Mouse (Mus musculus) spleen, adult 2 months (tissue): ENCODE results near the gene Mrpl52. TPM values are rescaled to one million over a fixed set of nuclear protein-coding genes. Genes with fewer than 3 reads are reported as not detected.

Source experiments
- DNase-seq, 2 experiments: peaks; one replicate each; pipeline versions ENCODE4 v3.0.0 to v3.0.0-alpha.2; 2012 to 2021; ENCODE audit warnings: low spot score in 2 of 2, low read depth in 1 of 2
- H3K27ac ChIP-seq: fragments of 200-500 bp; 2 replicates; pipeline ENCODE4 v1.5.1; 2012; ENCODE audit warnings: low read length, inconsistent platforms; ENCODE audit not compliant: insufficient read depth
- H3K27me3 ChIP-seq: fragments of 200-500 bp; 2 replicates; pipeline ENCODE4 v1.6.1; 2012; ENCODE audit warnings: mild to moderate bottlenecking, moderate library complexity, low read length, inconsistent platforms; ENCODE audit not compliant: control insufficient read depth, insufficient read depth
- H3K36me3 ChIP-seq: fragments of 200-500 bp; 2 replicates; pipeline ENCODE4 v1.6.1; 2012; ENCODE audit warnings: mild to moderate bottlenecking, low read length, inconsistent platforms; ENCODE audit not compliant: control insufficient read depth, insufficient read depth
- H3K4me1 ChIP-seq: fragments of 200-500 bp; 2 replicates; pipeline ENCODE4 v1.6.1; 2011; ENCODE audit warnings: inconsistent platforms; ENCODE audit not compliant: control insufficient read depth, insufficient read depth, insufficient read length
- H3K4me3 ChIP-seq: fragments of 200-500 bp; 2 replicates; pipeline ENCODE4 v1.5.1; 2011; ENCODE audit warnings: mild to moderate bottlenecking, inconsistent platforms; ENCODE audit not compliant: insufficient read depth, insufficient read length; ENCODE audit errors: extremely low read depth
- CTCF ChIP-seq: fragments of 200-500 bp; IDR thresholded peaks from 2 replicates; pipeline ENCODE4 v1.5.1; 2011; ENCODE audit warnings: mild to moderate bottlenecking, inconsistent platforms; ENCODE audit not compliant: insufficient read depth, insufficient read length, insufficient replicate concordance; ENCODE audit errors: extremely low read depth
- POLR2A ChIP-seq: fragments of 200-500 bp; IDR thresholded peaks from 2 replicates; pipeline ENCODE4 v1.6.1; 2011; ENCODE audit warnings: low read depth, low read length, inconsistent platforms
- WGBS: fragments of 180-500 bp; shearing (Covaris S2); methylation state at CpG from one replicate; pipeline ENCODE4 v1.1.7; 2018; 5-methylcytosine and 5-hydroxymethylcytosine counted together
- polyA plus RNA-seq: library from polyadenylated mRNA; depleted of rRNA; stranded (reverse); fragments of >200 nt; gene quantifications from 2 replicates; pipeline ENCODE4 v1.2.3, GENCODE M21; 2012

The Mrpl52 gene
- polyA plus RNA-seq, 1 experiment = 393 TPM

DNA sequence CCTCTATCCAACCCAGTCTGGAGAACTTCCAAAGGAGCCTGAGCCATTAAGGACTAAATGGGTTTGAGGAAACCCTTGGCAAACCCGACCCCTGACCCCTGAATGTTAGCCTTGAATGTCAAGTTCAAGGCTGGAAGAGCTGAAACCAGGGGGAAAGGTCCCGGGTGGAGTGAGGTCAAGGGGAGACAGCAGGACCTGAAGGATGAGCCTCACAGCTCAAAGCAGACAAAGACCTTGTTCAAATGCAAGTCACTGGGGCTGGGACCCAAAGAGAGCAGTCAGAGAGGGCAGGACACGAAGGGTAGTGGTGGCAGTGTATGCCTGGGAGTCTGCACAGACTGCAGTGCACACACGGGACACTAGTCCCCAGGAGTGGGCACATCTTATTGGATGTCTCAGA lies 14.7 kb downstream of the Mrpl52 start:
- Histone ChIP-seq H3K4me1 (peaks cover 3% of the 10 kb centered on the region; the same call in 1 of the 2 replicates), H3K27me3 (no peaks in the 10 kb centered on the region), H3K4me3 (no peak overlapping the region), H3K36me3 (no peaks in the 10 kb centered on the region), H3K27ac (no peak overlapping the region)
- WGBS = 75% methylated on average over 4 of the region's 4 CpGs
- TF ChIP-seq POLR2A = no peak
- no peak for DNase-seq

DNA sequence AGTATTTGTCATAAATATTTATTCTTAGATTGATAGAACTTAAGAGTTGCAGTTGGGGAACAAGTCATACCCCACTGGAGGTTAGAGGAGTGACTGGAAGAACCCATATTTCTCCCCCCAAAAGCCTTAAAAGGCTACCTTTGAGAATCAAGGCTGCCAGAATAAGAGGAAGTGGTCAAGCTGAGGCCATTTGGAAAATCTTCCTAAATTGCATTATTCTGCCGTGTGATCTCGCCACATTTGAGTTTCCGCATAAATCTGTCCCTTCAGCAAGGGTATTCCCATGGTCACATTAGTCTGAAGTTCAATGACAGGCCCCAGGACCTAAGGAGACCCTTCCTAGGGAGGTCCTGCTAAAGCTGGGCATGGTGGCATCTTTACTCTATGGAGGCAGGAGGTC lies 15.8 kb downstream of the Mrpl52 start:
- TF ChIP-seq CTCF (no peak), POLR2A (no peak)
- DNase-seq = no peak
- peak overlapping the region; percentile 45; the same call in 1 of the 2 replicates for H3K27ac ChIP-seq
- no peak overlapping the region for H3K4me3 ChIP-seq
- no peaks in the 10 kb centered on the region for H3K27me3 ChIP-seq
- no peaks in the 10 kb centered on the region for H3K36me3 ChIP-seq
- 63% methylated on average over 3 of the region's 3 CpGs for WGBS
- H3K4me1 ChIP-seq = peaks cover 3% of the 10 kb centered on the region; the same call in 1 of the 2 replicates

DNA sequence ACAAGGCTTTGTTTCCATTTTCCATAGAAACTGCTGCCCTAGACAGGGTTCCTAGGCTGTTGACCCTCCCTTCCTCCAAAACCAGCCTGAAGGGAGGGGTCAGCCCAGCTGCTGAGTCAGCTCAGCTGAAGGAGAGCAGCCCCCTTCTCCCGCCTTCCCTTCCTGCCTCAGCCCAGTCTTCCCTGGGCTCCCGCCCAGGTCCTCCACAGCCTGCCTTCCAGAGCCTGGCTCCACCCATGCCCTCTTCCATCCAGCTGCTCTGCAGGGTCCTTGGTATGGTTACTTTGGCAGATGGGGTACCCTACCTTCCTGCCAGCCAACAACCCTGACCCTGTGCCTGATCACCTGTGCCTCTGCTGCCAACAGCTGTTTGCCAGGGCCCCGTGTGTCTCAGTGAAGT lies 16.5 kb downstream of the Mrpl52 start:
- TF ChIP-seq POLR2A (no peak), CTCF (no peak)
- DNase-seq = no peak
- H3K4me1 ChIP-seq = peaks cover 5% of the 10 kb centered on the region; the same call in 1 of the 2 replicates
- 66% methylated on average over 3 of the region's 3 CpGs for WGBS
- H3K36me3 ChIP-seq = no peaks in the 10 kb centered on the region
- peak overlapping the region; percentile 45 for H3K27ac ChIP-seq
- H3K27me3 ChIP-seq = no peaks in the 10 kb centered on the region
- no peak overlapping the region for H3K4me3 ChIP-seq

DNA sequence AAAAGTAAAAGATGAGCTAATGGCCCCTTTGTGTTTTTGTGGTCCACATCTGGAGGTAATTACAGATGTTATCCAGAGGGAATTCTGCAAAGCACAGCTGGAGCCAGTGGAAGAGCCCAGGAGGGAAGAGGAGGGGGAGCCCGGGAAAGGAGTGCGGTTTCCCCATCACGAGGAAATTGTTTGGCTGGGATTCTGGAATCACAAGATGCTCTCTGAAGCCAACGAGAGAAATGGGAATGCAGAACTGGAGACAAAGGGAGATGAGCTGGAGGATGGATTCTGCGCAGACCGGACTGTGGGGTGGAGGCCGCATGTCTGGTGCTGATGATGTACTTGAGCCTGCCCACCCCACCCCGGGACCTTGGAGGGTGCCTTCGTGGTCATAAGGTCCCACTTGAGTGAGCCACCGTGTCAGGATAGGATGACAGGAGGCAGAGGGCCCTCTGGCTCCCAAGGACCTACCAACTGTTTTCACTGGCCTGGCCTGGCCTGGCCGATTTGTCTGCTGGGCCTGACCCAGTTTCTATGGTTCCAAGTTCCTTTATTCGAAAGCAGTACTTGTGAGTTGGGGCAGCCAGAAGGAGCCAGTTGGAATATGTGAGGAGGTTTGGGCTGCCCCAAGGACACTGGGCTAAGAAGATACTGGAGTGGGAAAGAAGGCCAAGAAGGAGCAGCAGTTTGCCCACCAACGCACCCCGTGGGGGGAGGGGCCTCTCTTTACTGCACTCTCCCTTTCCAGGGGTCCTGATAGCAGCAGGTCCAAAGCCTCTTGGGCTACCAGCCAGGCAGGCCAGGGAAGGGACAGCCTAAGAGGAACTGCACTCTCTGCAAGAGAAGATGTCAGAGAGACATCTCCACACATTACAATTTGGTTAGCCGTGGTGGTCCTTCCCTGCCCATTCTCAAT lies 17.3 kb downstream of the Mrpl52 start:
- Histone ChIP-seq H3K4me3 (no peak overlapping the region), H3K27ac (no peak overlapping the region), H3K4me1 (peaks cover 6% of the 10 kb centered on the region; the same call in 1 of the 2 replicates), H3K36me3 (no peaks in the 10 kb centered on the region), H3K27me3 (no peaks in the 10 kb centered on the region)
- no peak for DNase-seq
- TF ChIP-seq POLR2A (no peak), CTCF (no peak)
- 79% methylated on average over 15 of the region's 15 CpGs for WGBS

DNA sequence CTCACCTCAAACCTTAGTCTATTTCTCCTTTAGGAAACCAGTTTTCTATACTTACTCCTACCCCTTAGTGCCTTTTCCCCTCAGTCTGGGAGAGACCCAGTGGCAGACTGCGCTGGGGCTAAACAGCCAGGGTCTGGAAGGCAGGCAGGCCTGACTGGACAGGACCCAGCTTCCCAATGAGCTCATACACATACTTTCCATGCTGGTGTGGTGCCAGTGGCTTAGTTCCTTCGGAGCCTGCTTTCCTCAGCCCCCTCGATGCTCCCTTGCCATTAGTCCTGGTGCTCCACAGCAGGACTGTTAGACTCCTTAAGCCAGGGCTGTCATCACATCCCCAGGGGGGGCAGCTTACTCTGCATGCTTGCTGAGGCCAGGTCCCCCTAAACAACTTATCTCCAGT lies 18.8 kb downstream of the Mrpl52 start:
- H3K4me1 ChIP-seq = peaks cover 9% of the 10 kb centered on the region; the same call in 1 of the 2 replicates
- H3K36me3 ChIP-seq = no peaks in the 10 kb centered on the region
- H3K27ac ChIP-seq = no peak overlapping the region
- WGBS = 87% methylated on average over 3 of the region's 3 CpGs
- no peak overlapping the region for H3K4me3 ChIP-seq
- no peak for DNase-seq
- H3K27me3 ChIP-seq = no peaks in the 10 kb centered on the region
- TF ChIP-seq POLR2A = no peak
- no peak for TF ChIP-seq CTCF

DNA sequence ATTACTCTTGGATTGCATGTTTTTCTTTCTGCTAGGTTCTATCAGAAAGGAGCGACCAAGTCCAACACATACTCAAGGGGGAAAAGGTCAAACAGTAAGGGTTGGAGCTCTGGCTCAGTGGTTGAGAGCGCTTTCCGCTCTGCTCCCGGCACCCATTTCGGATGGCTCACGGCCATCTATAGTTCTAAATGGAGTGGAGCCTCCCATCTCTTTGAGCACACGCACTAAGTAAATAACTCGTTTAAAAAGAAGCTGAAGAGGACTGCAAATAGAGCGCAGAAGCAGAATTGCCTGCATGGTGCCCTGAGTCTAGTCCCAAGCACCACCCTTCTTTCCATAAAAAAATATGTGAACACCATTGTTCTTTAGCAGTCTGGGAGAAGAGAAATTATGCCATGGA lies 26.9 kb downstream of the Mrpl52 start:
- Histone ChIP-seq H3K36me3 (no peaks in the 10 kb centered on the region), H3K4me1 (peaks cover 3% of the 10 kb centered on the region; the same call in 1 of the 2 replicates), H3K4me3 (no peak overlapping the region), H3K27me3 (no peaks in the 10 kb centered on the region), H3K27ac (no peak overlapping the region)
- no peak for TF ChIP-seq CTCF
- no peak for TF ChIP-seq POLR2A
- 89% methylated on average over 9 of the region's 9 CpGs for WGBS
- DNase-seq = no peak
